Mouse (Mus musculus): ENCODE results near the gene Zfhx3.

Zfhx3 gene

DNA sequence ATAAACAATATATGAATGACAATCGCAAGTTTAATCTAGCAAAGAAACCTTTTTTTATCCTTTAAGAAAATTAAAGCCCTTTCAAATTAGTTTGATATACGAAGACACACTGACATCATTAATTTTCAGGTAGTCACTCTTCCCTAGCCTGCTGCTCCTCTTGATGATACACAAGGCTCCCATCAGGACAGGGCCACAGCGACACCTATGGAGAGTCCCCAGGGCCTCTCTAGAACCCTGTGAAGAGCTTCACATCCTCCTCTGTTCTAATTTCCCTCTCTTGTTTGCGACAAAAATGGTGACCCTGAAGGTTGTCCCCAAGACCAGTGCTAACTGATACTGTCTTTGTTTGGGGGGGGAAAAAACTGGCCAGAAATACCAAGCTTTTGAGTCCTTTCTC is 144.5 kb downstream of the Zfhx3 start:
- no peak for DNase-seq (ENCODE audit: extremely low spot score, low read depth, low spot score)

DNA sequence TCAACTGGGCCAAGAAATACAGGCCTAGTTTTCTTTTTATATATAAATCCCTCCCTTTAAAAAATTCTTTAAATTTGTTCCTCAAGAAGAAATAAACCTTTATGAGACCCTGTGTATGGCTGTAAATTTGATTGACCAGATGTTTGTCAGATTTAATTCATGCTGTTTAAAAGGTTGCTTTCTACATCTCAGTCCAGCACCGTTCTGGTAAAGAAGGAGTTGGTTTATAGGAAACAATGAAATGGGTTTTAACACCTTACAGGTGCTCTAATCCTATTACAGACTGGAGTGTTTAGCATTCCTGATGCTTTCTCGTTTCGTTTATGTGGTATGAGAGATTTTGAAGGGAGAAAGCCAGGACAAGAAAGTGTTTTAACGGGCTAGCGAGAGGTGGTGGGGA is 147.2 kb downstream of the Zfhx3 start:
- no peak for DNase-seq (ENCODE audit: extremely low spot score, low read depth, low spot score)

GRCm38 (mm10) chr8:108098598-108098997 is 156.2 kb downstream of the Zfhx3 start:
- DNase-seq (ENCODE audit: extremely low spot score, low read depth, low spot score): no peak

DNA sequence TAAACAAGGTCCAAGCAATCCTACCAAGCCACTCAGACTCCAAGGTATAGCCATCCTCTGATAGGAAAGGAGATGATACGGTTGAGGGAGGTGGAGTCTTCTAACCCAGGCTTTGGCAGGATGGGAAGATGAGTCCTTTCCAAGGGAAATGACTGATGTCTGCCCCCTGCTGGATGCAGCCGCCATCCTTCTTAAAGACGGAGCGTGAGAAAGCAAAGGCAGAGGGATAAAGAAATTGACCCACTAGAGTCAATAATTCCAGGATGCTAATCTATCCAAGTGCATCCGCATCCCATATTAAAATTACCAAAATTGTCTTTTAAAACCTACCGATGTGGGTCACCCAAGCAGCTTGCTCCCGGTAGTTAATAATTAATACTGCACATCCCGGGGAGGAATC is 158.7 kb downstream of the Zfhx3 start:
- no peak for DNase-seq (ENCODE audit: extremely low spot score, low read depth, low spot score)

DNA sequence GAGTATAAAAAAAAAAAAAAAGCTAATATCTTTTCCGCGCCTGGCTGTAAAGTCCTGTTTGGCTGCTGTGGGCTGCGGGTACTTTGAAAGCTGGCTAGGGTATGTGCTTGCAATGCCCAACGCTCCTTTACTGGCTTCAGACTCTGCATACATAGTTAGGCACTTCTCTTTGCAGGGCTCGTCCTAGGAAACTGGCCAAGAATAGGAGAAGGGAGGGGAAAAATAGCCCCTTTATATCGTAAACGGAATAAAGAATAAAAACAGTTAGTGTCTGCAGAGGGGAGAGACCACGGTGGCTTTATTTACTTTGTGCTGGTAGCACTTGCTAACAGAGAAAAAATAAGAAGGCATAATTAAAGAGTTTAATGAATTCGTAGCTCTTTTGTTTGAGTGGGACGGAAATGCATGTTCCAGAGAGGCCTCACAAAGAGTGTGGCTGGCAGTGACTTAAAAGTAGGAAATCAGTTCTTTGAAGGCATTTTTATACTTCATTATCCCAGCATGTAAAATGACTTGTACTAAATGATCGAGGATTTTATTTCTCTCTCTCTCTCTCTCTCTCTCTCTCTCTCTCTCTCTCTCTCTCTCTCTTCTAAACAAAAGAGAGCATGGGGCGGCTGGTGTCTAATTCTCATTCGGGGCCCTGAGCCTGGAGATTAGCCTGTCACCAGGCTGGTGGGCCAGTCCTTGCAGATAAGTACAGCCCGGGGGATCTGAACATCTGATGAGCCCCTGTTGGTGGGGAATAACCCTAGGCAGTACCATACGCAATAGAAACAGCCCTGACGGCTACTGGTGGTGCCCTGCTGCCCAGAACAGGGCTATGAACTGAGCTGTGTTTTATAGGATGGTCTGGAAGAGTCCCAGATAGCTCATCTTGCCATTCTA is 159.8 kb downstream of the Zfhx3 start:
- DNase-seq (ENCODE audit: extremely low spot score, low read depth, low spot score): no peak

DNA sequence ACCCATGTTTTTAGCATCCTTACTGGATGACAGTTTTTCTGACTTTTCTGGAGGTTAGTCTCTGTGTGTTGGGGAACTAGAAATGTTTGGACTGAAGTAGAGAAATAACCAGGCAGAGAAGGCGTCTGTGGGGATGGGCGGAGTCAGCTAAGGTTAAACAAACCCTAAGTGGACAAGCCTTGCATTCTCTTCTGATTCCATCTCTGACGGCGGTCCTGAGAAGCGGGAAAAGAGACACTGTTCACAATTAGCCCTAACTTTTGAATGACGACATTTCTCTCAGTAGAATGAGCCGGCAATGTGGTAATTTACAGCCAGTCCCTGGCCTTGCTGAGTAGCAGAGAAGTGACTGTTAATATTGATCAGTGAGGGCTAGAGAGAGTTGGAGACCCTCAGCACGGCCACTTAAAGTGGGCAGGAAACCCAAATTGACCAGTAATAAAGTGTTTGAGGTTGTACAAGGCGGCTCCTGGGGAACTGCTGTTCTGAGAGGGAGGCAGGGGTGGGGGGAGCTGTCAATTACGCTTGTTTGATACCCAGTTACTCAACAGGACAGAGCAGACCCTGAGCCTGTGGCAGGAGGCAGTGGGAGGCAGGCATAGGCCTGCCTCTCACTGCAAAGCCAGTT is 162.1 kb downstream of the Zfhx3 start:
- DNase-seq (ENCODE audit: extremely low spot score, low read depth, low spot score): peak; percentile 24

DNA sequence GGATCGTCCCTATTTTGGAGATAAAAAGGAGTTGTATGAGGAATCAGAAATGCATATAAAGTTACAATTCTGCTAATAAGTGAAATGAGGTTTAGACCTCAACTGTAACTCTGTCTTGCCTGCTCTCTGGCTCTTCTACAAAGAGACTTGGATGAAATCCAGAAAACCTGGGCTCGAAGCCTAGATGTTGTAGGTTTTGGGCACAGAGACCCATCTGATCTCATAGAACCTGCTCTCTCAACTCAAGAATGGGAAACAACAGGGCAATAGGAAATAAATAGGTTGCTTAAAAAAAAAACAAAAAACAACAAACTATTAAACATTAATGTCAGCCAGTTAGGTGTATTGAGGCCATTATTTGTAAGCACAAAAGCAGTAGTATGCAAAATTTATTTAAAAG is 182.6 kb downstream of the Zfhx3 start:
- no peak for DNase-seq (ENCODE audit: extremely low spot score, low read depth, low spot score)

DNA sequence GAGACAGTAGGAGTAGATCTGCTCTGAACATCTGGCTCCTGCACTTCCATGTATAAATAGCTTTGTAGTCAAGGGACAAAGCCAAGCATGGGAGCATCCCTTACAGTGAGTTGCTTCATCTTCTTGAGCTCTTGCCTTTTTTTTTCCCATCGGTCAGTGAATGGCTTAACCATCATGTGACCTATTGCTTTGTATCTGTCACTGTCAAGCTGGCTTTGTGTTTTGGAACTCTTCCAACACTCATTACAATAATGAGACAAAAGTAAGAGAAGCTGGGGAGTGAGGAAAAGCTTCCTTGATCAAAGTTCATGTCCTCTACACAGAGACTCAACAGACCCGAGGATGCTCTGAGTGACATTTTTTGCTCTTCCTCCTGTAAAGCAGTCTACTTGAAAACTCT is 183.0 kb downstream of the Zfhx3 start:
- no peak for DNase-seq (ENCODE audit: extremely low spot score, low read depth, low spot score)

DNA sequence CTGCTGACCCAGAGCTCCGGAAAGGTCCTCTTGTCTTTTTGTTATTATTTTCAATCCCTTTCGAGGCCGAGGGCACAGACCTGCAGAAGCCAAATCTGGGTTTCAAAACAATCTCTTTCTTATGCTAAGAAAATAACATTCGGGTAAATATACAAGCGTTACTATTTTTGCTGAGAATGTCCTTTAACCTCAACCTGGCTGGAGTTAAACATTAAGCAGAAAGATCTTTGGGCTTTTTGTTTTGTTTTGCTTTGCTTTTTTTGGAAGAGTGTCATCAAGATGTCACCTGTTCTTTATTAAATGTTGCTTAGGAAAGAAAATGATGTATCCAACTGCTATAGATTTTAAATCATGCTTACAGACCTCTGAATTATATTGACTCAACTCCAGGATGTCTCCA is 204.1 kb downstream of the Zfhx3 start:
- DNase-seq (ENCODE audit: extremely low spot score, low read depth, low spot score): no peak

GRCm38 (mm10) chr8:108148599-108149249 is 206.3 kb downstream of the Zfhx3 start:
- DNase-seq (ENCODE audit: extremely low spot score, low read depth, low spot score): no peak

DNA sequence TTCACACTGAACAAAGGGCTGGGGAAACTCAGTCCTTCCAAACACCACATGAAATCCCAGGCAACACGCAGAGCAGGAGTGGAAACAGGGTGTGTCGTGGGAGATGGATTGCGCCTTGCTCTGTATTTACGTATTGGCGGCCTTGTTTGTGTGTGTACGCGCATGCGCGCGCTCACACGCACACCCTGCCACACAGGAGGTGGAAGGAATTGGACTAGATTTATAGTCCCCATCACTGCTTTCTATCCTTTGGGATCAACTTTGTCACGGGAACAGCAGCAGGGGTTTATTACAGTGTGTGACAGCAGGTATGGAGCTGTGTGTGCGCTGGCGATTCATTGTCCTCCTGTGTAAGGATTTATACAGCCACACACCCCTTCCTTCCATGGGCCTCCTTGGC is 228.4 kb downstream of the Zfhx3 start:
- no peak for DNase-seq (ENCODE audit: extremely low spot score, low read depth, low spot score)

DNA sequence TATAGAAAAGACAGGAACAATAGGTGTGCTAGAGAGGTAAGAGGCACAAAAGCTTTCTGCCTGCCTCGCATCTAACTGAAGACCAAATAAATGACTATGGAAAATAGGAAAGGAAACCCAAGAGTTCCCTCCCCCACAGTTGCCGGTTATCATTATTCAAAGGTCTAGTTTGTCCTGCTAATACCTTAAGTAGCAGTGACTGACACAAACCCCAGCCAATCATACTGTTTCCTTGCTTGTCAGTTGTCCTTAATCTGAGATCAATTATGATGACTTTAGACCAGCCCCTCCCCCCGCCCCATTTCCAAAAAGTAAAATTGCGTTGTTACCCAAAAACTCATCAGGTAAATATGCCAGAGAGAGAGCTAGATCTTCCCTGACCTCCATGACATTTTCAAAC is 240.9 kb downstream of the Zfhx3 start:
- no peak for DNase-seq (ENCODE audit: extremely low spot score, low read depth, low spot score)

DNA sequence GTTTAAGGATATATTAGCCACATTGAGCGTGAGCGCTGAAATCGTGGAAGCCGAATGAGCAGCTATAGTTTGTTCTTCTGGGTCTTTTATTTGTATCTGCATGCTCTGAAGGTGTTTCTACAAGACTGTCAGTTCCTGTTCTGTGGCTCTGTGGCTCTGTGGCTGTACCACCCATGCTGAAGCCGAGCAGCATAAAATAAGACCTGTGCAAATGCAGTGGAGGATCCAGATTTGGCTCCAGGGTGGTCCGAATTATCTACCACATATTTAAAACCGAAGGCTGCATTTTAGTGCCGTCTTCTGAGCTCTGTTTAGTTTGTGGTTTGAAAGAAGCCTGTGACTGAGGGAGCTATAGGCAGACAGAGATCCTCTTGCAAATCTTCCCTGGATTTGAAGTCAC is 241.5 kb downstream of the Zfhx3 start:
- DNase-seq (ENCODE audit: extremely low spot score, low read depth, low spot score): no peak

- no peak for DNase-seq (ENCODE audit: extremely low spot score, low read depth, low spot score)
Observed at GRCm38 (mm10) chr8:108186289-108186688, 243.8 kb downstream of the Zfhx3 start.

GRCm38 (mm10) chr8:108188044-108188443 is 245.6 kb downstream of the Zfhx3 start:
- DNase-seq (ENCODE audit: extremely low spot score, low read depth, low spot score): no peak

GRCm38 (mm10) chr8:108194571-108194970 is 252.1 kb downstream of the Zfhx3 start:
- peak; percentile 6 for DNase-seq (ENCODE audit: extremely low spot score, low read depth, low spot score)

GRCm38 (mm10) chr8:108215026-108215425 is 272.6 kb downstream of the Zfhx3 start:
- DNase-seq (ENCODE audit: extremely low spot score, low read depth, low spot score): no peak

- no peak for DNase-seq (ENCODE audit: extremely low spot score, low read depth, low spot score)
Observed at GRCm38 (mm10) chr8:108218171-108218840, 275.9 kb downstream of the Zfhx3 start.

DNA sequence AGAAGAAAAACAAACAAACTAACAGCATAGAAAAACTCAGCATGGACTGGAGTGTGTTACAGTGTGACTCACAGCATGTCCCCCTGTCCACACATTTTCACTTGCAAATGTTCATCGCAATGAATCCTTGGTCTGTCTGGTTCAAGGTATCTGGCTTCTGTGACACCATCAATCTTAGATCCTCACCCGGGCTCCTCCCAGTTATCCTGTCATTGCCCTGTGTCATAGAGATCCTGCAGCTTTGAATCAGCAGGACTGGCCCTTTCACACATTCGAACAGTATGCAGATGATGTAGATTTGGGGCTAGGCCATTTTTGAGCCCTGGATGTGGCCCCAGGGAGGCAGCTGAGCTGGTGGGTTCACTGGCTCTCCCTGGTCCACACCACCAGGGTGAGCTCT is 278.1 kb downstream of the Zfhx3 start:
- no peak for DNase-seq (ENCODE audit: extremely low spot score, low read depth, low spot score)

- DNase-seq (ENCODE audit: extremely low spot score, low read depth, low spot score): no peak
Observed at GRCm38 (mm10) chr8:108222091-108222490, 279.6 kb downstream of the Zfhx3 start.

GRCm38 (mm10) chr8:108232326-108232725 is 289.9 kb downstream of the Zfhx3 start:
- DNase-seq (ENCODE audit: extremely low spot score, low read depth, low spot score): no peak
